Mouse (Mus musculus) embryonic facial prominence, embryonic 15.5 days (tissue): ENCODE measurements around the gene Slc22a5. TPM values are rescaled to one million over a fixed set of nuclear protein-coding genes. Genes with fewer than 3 reads are reported as not detected.

ENCODE experiments used
- ATAC-seq: fragments of 200-750 bp; cut with Nextera tagmentation; 2 replicates; pipeline ENCODE4 v1.8.0; 2017; ENCODE audit warnings: low read depth, moderate TSS enrichment; ENCODE audit not compliant: insufficient number of reproducible peaks, low FRiP score, low TSS enrichment
- H3K27ac ChIP-seq: fragments of 300-500 bp; sonication (generic); replicated peaks from 2 replicates; pipeline ENCODE4 v1.5.1; 2015; ENCODE audit warnings: mild to moderate bottlenecking, inconsistent platforms
- H3K27me3 ChIP-seq: fragments of 300-500 bp; sonication (generic); 2 replicates; pipeline ENCODE4 v1.6.1; 2015; ENCODE audit warnings: inconsistent platforms
- H3K36me3 ChIP-seq: fragments of 300-500 bp; sonication (generic); 2 replicates; pipeline ENCODE4 v1.6.1; 2015; ENCODE audit warnings: mild to moderate bottlenecking, inconsistent platforms
- H3K4me1 ChIP-seq: fragments of 300-500 bp; sonication (generic); 2 replicates; pipeline ENCODE4 v1.6.1; 2015; ENCODE audit warnings: inconsistent platforms
- H3K4me2 ChIP-seq: fragments of 300-500 bp; sonication (generic); replicated peaks from 2 replicates; pipeline ENCODE4 v1.6.1; 2015; ENCODE audit warnings: mild to moderate bottlenecking, inconsistent platforms
- H3K4me3 ChIP-seq: fragments of 300-500 bp; sonication (generic); replicated peaks from 2 replicates; pipeline ENCODE4 v1.5.1; 2015; ENCODE audit warnings: mild to moderate bottlenecking, inconsistent platforms
- H3K9ac ChIP-seq: fragments of 300-500 bp; sonication (generic); 2 replicates; pipeline ENCODE4 v1.6.1; 2015; ENCODE audit warnings: inconsistent platforms
- H3K9me3 ChIP-seq: fragments of 300-500 bp; sonication (generic); replicated peaks from 2 replicates; pipeline ENCODE4 v1.6.1; 2016; ENCODE audit warnings: inconsistent platforms
- WGBS: fragments of 180-500 bp; shearing (Covaris S2); methylation state at CpG from one replicate; pipeline ENCODE4 v1.1.7; 2015; 5-methylcytosine and 5-hydroxymethylcytosine counted together
- polyA plus RNA-seq: library from polyadenylated mRNA; unstranded; fragments of >200 nt; fragmentation: Nextera tagmentation; extraction: Ambion mirVana; gene quantifications from 2 replicates; pipeline ENCODE4 v1.2.1, GENCODE M21; 2015

The Slc22a5 gene
- polyA plus RNA-seq, 1 experiment from 2014 or later: 8.5 TPM

DNA sequence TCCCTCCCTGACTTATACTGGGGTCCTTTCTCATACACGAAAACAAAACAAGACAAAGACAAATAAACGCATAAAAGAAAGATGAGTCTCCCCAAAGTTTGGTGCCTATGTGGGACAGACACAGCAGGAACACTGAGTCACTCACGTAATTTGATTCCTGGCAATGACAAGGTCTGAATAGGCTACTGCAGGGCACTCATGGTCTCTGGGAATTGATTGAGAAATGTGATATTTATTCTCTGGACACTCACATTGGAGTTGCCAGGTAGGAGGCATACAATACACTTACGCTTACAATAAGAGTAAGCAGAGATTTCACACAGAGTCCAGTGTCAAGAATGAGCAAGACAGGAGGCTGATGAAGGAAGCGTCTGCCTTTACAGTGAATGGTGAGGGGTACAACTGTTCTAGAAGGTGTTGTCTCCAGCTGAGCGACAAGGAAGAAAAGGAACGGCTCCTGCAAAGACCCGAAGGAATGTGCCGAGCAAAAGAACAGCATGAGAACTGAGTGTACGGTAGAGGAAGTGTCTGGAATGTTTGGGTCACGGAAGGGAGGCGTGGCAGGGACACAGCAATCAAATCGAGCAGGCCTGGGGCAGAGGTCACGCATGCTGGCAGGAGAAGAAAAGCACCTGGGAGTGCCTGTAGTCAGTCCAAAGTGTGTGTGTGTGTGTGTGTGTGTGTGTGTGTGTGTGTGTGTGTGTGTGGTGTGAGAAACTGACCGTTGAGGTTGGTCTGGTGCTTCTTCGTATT lies 12.5 kb upstream of the Slc22a5 start:
- Histone ChIP-seq H3K36me3 (no peaks in the 10 kb centered on the region), H3K27me3 (no peaks in the 10 kb centered on the region), H3K9me3 (no peaks in the 10 kb centered on the region), H3K4me2 (no peak overlapping the region), H3K27ac (no peak overlapping the region), H3K9ac (no peak overlapping the region), H3K4me3 (no peak overlapping the region), H3K4me1 (no peaks in the 10 kb centered on the region)
- WGBS: 33% methylated on average over 16 of the region's 16 CpGs
- ATAC-seq: no peak

DNA sequence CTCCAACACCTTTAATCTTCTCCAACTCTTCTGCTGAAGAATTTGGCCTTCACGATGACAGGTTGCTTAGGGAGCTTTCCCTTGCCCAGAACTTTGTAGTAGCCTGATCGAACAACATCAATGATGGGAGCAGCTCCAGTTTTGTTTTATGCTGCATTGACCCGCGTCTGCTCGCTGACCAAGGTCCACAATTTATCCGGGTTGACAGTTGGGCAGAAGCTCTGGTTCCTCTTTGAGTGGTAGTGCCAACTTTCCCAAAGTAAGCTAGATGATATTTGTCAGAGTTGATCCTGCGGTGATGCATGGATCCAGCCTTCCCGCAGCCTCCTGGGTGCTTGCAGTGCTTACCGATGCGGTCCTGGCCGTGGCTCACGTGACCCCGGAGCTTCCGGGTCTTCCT lies 11.3 kb upstream of the Slc22a5 start:
- Histone ChIP-seq H3K36me3 (no peaks in the 10 kb centered on the region), H3K4me1 (no peaks in the 10 kb centered on the region), H3K27me3 (no peaks in the 10 kb centered on the region), H3K27ac (no peak overlapping the region), H3K4me2 (no peak overlapping the region), H3K9me3 (no peaks in the 10 kb centered on the region), H3K9ac (no peak overlapping the region), H3K4me3 (no peak overlapping the region)
- WGBS: 94% methylated on average over 14 of the region's 14 CpGs
- no peak for ATAC-seq

DNA sequence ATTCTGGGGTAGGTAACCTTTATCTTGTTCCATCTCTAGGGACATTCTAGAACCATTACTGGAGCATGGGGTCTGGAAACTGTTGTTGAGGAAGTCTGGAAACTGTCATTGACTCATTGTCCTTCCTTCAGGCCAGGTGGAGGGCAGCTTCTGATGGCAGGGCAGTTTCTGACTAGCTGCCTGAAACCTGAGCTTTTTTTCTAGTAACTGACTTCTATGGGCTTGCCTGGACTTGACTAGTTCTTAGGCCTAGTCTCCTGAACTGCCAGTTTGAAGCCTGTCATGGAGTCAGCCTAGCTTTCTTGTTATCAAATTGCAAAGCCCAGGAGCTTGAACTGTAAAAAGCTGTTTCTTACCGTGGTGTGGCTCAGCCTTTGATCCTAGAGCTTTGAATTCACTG lies 9.5 kb upstream of the Slc22a5 start:
- no peaks in the 10 kb centered on the region for H3K36me3 ChIP-seq
- H3K27ac ChIP-seq: no peak overlapping the region
- no peak overlapping the region for H3K4me3 ChIP-seq
- H3K27me3 ChIP-seq: no peaks in the 10 kb centered on the region
- no peak for ATAC-seq
- H3K4me1 ChIP-seq: no peaks in the 10 kb centered on the region
- 38% methylated on average over 1 of the region's 1 CpGs for WGBS
- no peak overlapping the region for H3K4me2 ChIP-seq
- no peaks in the 10 kb centered on the region for H3K9me3 ChIP-seq
- H3K9ac ChIP-seq: no peak overlapping the region

DNA sequence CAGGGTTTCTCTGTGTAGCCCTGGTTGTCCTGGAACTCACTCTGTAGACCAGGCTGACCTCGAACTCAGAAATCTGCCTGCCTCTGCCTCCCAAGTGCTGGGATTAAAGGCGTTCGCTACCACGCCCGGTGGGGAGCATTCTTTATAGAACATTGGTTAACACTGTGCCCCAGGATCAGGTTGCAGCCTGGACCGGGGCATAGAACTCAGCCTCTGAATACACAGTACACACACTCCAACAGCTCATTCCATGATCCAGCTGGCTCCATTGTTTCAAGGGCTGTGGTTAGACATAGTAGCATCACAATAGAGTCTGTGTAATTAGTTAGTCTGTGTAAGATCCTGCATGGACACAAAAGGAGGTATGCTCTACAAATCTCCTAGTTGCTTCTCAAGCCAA lies 8.5 kb upstream of the Slc22a5 start:
- no peak for ATAC-seq
- no peaks in the 10 kb centered on the region for H3K27me3 ChIP-seq
- no peaks in the 10 kb centered on the region for H3K9me3 ChIP-seq
- no peak overlapping the region for H3K4me3 ChIP-seq
- H3K9ac ChIP-seq: no peak overlapping the region
- WGBS: 85% methylated on average over 6 of the region's 6 CpGs
- no peaks in the 10 kb centered on the region for H3K4me1 ChIP-seq
- H3K27ac ChIP-seq: no peak overlapping the region
- H3K36me3 ChIP-seq: no peaks in the 10 kb centered on the region
- no peak overlapping the region for H3K4me2 ChIP-seq

DNA sequence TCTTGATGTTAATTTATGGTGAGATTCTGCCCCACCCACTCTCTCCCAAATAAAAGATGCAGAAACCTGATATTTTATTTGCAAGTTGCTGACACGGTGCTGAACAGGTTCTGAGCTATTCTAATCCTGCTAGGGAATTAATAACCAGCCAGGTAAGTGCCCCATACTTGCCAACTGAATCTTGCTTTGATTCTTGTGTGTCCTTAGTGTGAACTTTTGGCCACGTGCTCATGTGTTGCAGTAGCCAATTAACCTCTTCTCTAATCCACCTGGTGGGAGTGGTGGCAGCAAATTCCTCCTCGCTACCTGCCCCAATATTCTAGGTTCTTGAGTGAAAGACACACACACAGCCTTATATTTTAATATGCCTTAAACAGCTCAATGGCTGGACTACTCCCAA lies 7.5 kb upstream of the Slc22a5 start:
- no peak overlapping the region for H3K27ac ChIP-seq
- H3K9me3 ChIP-seq: no peaks in the 10 kb centered on the region
- H3K9ac ChIP-seq: no peak overlapping the region
- no peak overlapping the region for H3K4me3 ChIP-seq
- no peaks in the 10 kb centered on the region for H3K4me1 ChIP-seq
- no peak for ATAC-seq
- no peak overlapping the region for H3K4me2 ChIP-seq
- no peaks in the 10 kb centered on the region for H3K36me3 ChIP-seq
- H3K27me3 ChIP-seq: no peaks in the 10 kb centered on the region
- WGBS: 50% methylated on average over 3 of the region's 3 CpGs

DNA sequence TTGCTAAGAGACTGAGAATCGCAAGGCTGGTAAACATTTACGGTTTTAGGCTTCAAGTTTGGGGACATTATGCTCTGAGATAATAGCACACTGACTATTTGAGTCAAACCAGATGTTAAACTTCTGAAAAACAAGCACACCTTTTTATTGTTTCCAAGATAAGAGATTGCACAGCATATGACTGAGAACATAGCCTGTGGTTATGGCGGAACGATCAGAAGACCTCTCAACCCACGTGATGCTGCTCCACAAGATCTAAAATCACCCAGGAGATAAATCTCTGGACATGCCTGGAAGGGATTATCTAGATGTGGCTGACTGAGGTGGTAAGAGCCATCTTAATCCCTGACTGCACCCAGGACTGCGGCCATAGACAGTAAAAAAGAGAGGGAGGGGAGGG lies 5.5 kb upstream of the Slc22a5 start:
- no peak for ATAC-seq
- no peaks in the 10 kb centered on the region for H3K9me3 ChIP-seq
- no peak overlapping the region for H3K9ac ChIP-seq
- no peaks in the 10 kb centered on the region for H3K27me3 ChIP-seq
- H3K27ac ChIP-seq: no peak overlapping the region
- H3K36me3 ChIP-seq: no peaks in the 10 kb centered on the region
- H3K4me2 ChIP-seq: no peak overlapping the region
- H3K4me3 ChIP-seq: no peak overlapping the region
- no peaks in the 10 kb centered on the region for H3K4me1 ChIP-seq
- WGBS: 46% methylated on average over 6 of the region's 6 CpGs

DNA sequence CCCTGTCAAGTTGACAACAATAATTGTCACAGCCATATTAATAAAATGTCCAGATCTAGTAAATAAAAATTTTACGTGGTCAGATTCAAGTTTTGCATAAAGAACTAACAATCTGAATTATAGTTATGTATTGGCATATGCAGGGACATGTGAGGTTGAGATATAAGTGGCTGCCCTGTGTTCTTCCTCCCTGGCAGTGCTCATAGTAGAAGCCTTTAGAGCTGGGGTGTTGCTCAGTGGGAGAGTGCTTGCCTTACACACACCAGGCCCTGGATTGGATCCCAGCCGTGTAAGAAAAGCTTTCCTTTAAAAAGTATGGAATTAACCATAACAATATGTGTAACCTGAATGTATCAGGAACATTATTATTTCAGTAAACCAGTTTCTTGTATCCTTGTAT lies 2.0 kb upstream of the Slc22a5 start:
- H3K4me2 ChIP-seq: no peak overlapping the region
- peaks cover 12% of the 10 kb centered on the region; the same call in 1 of the 2 replicates for H3K4me1 ChIP-seq
- no peaks in the 10 kb centered on the region for H3K27me3 ChIP-seq
- no peaks in the 10 kb centered on the region for H3K36me3 ChIP-seq
- no peak for ATAC-seq
- H3K9ac ChIP-seq: no peak overlapping the region
- no peak overlapping the region for H3K4me3 ChIP-seq
- WGBS: 65% methylated on average over 2 of the region's 2 CpGs
- no peak overlapping the region for H3K27ac ChIP-seq
- no peaks in the 10 kb centered on the region for H3K9me3 ChIP-seq

DNA sequence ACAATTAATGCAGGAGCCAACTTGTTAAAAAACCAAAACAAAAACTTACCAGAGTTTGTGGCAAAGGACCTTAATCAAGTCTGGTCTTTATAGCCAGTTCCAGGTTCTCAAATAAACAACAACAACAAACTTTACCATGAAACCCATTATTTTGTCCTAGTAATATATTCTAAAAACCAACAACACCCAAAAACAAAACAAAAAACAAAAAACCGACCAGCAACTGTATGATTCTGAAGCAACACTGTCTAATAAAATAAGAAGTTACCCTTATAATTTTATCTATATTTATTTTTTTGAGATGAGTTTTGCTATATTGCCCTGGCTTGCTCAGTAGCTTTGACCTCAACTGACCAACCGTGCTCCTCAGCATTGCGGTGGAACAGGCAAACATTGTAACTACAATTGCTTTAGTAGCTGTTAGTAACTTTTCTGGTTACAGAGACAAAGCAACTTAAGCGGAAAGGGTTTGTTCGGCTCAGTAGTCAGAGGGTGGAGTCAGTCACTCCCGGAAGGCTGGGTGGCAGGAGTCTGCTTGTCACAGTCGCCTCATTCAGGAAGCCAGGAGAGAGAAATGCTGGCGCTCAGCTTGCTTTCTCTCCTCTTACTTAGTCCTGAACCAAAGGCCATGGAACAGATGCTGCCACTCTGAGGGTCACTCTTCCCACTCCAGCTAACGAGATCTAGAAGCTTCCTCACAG lies 1.4 kb upstream of the Slc22a5 start:
- Histone ChIP-seq H3K9ac (no peak overlapping the region), H3K9me3 (no peaks in the 10 kb centered on the region), H3K27ac (no peak overlapping the region), H3K4me2 (no peak overlapping the region), H3K27me3 (no peaks in the 10 kb centered on the region), H3K36me3 (no peaks in the 10 kb centered on the region), H3K4me3 (no peak overlapping the region), H3K4me1 (peaks cover 12% of the 10 kb centered on the region; the same call in 1 of the 2 replicates)
- 42% methylated on average over 9 of the region's 9 CpGs for WGBS
- ATAC-seq: no peak

DNA sequence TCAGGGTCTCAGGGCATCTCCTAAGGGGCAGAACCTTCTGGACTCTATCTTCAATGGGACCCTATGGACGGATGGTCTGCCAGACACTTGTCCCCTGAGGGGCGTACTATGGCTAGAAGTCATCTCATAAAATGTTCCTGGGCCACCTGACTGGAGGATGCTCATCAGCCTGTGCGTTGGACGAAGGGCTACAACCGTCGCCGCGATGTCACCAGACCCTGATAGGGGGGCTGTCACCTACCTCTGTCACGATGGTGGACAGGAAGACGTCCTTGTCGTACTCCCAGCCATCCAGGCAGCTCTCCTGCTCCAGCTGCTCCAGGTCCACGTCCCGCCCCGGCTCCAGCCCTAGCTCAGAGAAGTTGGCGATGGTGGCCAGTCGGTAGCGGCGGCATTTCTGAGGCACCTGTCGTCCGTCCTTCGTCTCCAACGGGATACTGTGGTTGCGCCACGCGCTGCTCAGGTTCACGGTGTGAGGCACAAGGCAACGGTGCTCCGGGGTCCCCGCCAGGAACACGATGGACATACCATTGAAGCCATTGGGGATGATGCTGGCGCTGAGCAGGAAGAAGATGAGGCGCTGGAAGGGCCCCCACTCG lies 455 bp downstream of the Slc22a5 start:
- Histone ChIP-seq H3K4me3 (peak overlapping the region; percentile 64), H3K27me3 (no peaks in the 10 kb centered on the region), H3K36me3 (no peaks in the 10 kb centered on the region), H3K9me3 (no peaks in the 10 kb centered on the region), H3K27ac (peak overlapping the region; percentile 49), H3K4me2 (peak overlapping the region; percentile 94), H3K4me1 (peaks cover 12% of the 10 kb centered on the region; the same call in 1 of the 2 replicates), H3K9ac (peak overlapping the region; percentile 56)
- peak; percentile 5; the same call in 1 of the 2 replicates for ATAC-seq
- 3% methylated on average over 33 of the region's 33 CpGs for WGBS

DNA sequence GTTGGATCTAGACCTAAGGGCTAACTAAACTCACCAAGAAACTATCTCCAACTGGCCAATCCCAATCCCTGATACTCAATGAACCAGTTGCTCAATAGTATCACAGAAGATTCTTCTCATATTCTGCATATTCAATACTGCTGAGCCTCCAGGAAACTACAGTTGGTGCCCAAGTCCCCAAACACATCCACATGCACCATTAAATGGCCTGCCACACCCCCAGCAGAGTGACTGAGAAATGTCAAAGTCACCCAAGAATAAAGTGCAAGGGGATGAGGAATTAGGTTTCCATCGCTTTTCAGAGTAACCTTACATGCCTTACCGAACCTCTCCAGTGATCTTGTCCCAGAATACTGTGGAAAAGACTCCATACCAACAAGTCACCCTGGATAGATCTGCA lies 1.2 kb downstream of the Slc22a5 start:
- H3K9me3 ChIP-seq: no peaks in the 10 kb centered on the region
- H3K27me3 ChIP-seq: no peaks in the 10 kb centered on the region
- no peaks in the 10 kb centered on the region for H3K36me3 ChIP-seq
- H3K4me1 ChIP-seq: peaks cover 12% of the 10 kb centered on the region; the same call in 1 of the 2 replicates
- no peak overlapping the region for H3K9ac ChIP-seq
- H3K4me3 ChIP-seq: peak overlapping the region; percentile 64; the same call in 1 of the 2 replicates
- peak overlapping the region; percentile 94 for H3K4me2 ChIP-seq
- no peak for ATAC-seq
- WGBS: 75% methylated on average over 2 of the region's 2 CpGs
- no peak overlapping the region for H3K27ac ChIP-seq

DNA sequence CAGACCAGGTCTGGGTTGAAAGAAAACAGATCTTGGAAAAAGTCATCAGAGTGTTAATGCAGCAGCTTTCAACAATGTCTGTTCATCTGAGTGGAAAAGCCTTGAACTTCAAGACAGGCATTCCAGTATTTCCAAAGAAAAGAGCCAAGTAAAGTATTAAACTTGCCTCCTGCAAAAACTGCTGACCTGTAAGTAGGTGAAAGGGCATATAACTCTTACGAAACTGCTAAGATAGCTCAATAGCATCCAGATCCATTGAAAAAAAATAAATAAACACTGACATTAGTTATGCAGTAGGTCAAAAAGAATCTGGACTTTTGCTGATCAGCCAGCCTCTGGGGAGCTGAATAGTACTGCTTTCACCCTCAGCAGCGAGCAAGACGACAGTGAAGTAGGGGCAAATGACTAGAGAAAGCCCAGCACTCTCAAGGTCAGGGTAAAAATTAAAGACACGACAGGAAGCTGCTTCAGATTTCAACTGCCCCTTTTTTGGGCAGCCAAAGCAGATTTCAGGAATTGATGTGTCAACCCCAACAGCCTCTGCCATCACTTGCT lies 2.3 kb downstream of the Slc22a5 start:
- no peaks in the 10 kb centered on the region for H3K27me3 ChIP-seq
- H3K9me3 ChIP-seq: no peaks in the 10 kb centered on the region
- peaks cover 12% of the 10 kb centered on the region; the same call in 1 of the 2 replicates for H3K4me1 ChIP-seq
- no peak overlapping the region for H3K9ac ChIP-seq
- H3K4me2 ChIP-seq: 0 out of 2 replicates have a peak overlapping the region, but pooled peaks have one; percentile 12
- H3K4me3 ChIP-seq: no peak overlapping the region
- no peak overlapping the region for H3K27ac ChIP-seq
- no peaks in the 10 kb centered on the region for H3K36me3 ChIP-seq
- 49% methylated on average over 4 of the region's 4 CpGs for WGBS
- ATAC-seq: no peak
